In the genomic region with DNA sequence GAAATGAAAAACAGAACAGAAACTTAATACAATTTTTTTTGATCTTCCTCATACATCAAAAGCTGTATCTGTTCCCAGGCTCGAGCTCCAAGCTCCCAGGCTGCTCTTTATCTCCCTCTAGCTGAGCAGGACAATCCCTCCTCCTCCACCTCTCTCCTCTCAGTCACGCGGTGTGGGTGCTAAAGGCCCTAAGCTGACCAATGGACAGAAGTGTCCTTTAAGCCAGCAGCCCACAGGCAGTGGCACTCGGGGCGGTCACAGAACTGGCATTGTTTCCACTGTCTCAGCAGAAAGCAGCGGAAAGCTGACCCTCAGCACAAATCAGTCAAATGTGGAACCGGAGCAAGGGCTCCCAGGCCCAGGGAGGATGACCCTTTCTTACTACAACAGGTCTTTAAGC, we compare ENCODE assay signal across 8 mouse cellular contexts. TPM values are rescaled to one million over a fixed set of nuclear protein-coding genes. Genes with fewer than 3 reads are reported as not detected.
DNase-seq lines count a peak whose midpoint lies in the region; ATAC-seq and TF ChIP-seq lines count a peak whose summit lies in the region.

No protein-coding gene starts in this region.

- peaks cover 54% of the 10 kb centered on the region for H3K36me3 ChIP-seq in heart, embryonic 12.5 days
- peaks cover 50% of the 10 kb centered on the region for H3K36me3 ChIP-seq in embryonic facial prominence, embryonic 14.5 days (ENCODE audit: control insufficient read depth, insufficient read depth, low read length)
- H3K36me3 ChIP-seq in kidney, adult 2 months (ENCODE audit: control insufficient read depth, insufficient read depth, low read length) = peaks cover 3% of the 10 kb centered on the region
- peaks cover 38% of the 10 kb centered on the region for H3K36me3 ChIP-seq in forebrain, embryonic 15.5 days

- peak; percentile 57 for DNase-seq in heart, adult 8-10 months (ENCODE audit: low spot score)
- DNase-seq in embryonic facial prominence, embryonic 14.5 days (ENCODE audit: low spot score) = no peak
- DNase-seq in kidney, adult 2 months = peak; percentile 93
- DNase-seq in left cerebral cortex, postnatal 25 days (ENCODE audit: low spot score in 2 of 2) = peak; percentile 45 to 77
- DNase-seq in cerebellum, postnatal 36 days = no peak
- no peak for DNase-seq in embryo, embryonic 9.5 days (ENCODE audit: extremely low spot score)

- no peak overlapping the region for H3K4me2 ChIP-seq in heart, embryonic 12.5 days
- no peak overlapping the region for H3K4me2 ChIP-seq in embryonic facial prominence, embryonic 14.5 days (ENCODE audit: low read depth, low read length)
- H3K4me2 ChIP-seq in forebrain, embryonic 15.5 days (replicated peaks) = no peak overlapping the region

- ATAC-seq in heart, embryonic 12.5 days (ENCODE audit: insufficient number of reproducible peaks, low FRiP score) = no peak
- ATAC-seq in embryonic facial prominence, embryonic 14.5 days (ENCODE audit: low read depth) = peak; percentile 44; the same call in 1 of the 2 replicates
- no peak for ATAC-seq in forebrain, embryonic 15.5 days (replicated peaks)

- H3K9me3 ChIP-seq in heart, embryonic 12.5 days (replicated peaks) = no peaks in the 10 kb centered on the region
- H3K9me3 ChIP-seq in embryonic facial prominence, embryonic 14.5 days (ENCODE audit: control insufficient read depth, low read length) = no peaks in the 10 kb centered on the region
- H3K9me3 ChIP-seq in forebrain, embryonic 15.5 days = no peaks in the 10 kb centered on the region

- TF ChIP-seq POLR2A in kidney, adult 2 months (IDR thresholded peaks at IDR 0.05; ENCODE audit: low read depth, low read length) = no peak

- H3K9ac ChIP-seq in heart, embryonic 12.5 days = no peak overlapping the region
- no peak overlapping the region for H3K9ac ChIP-seq in embryonic facial prominence, embryonic 14.5 days (ENCODE audit: low read depth, low read length)
- H3K9ac ChIP-seq in forebrain, embryonic 15.5 days (replicated peaks) = no peak overlapping the region

- TF ChIP-seq CTCF in kidney, adult 2 months (conservative IDR thresholded peaks at IDR 0.05; ENCODE audit: insufficient read depth, insufficient read length, low read depth, low read length) = peak; percentile 44; the same call in 1 of the 2 replicates

- intact Hi-C loops in left cerebral cortex, postnatal 25 days (cut with DNase I) = no loop called here

- H3K4me1 ChIP-seq in heart, embryonic 12.5 days (replicated peaks) = 0 out of 2 replicates have a peak, but pooled peaks cover 2% of the 10 kb centered on the region
- no peaks in the 10 kb centered on the region for H3K4me1 ChIP-seq in embryonic facial prominence, embryonic 14.5 days (ENCODE audit: control insufficient read depth, insufficient read depth, low read length)
- H3K4me1 ChIP-seq in kidney, adult 2 months (ENCODE audit: control insufficient read depth, insufficient read depth, low read length) = peaks cover 10% of the 10 kb centered on the region
- H3K4me1 ChIP-seq in forebrain, embryonic 15.5 days = no peaks in the 10 kb centered on the region

- H3K27me3 ChIP-seq in heart, embryonic 12.5 days (replicated peaks) = no peaks in the 10 kb centered on the region
- no peaks in the 10 kb centered on the region for H3K27me3 ChIP-seq in embryonic facial prominence, embryonic 14.5 days (replicated peaks; ENCODE audit: control insufficient read depth, insufficient read depth, low read length)
- no peaks in the 10 kb centered on the region for H3K27me3 ChIP-seq in kidney, adult 2 months (replicated peaks; ENCODE audit: control insufficient read depth, insufficient read depth, low read length)
- H3K27me3 ChIP-seq in forebrain, embryonic 15.5 days = no peaks in the 10 kb centered on the region

- no peak overlapping the region for H3K4me3 ChIP-seq in heart, embryonic 12.5 days
- H3K4me3 ChIP-seq in embryonic facial prominence, embryonic 14.5 days (ENCODE audit: low read depth, low read length) = no peak overlapping the region
- H3K4me3 ChIP-seq in kidney, adult 2 months (ENCODE audit: insufficient read depth, low read depth, low read length) = no peak overlapping the region
- no peak overlapping the region for H3K4me3 ChIP-seq in forebrain, embryonic 15.5 days

- 57% methylated on average over 7 of the region's 7 CpGs for WGBS in heart, embryonic 12.5 days
- WGBS in embryonic facial prominence, embryonic 14.5 days = 53% methylated on average over 7 of the region's 7 CpGs
- 31% methylated on average over 7 of the region's 7 CpGs for WGBS in kidney, adult 2 months
- 62% methylated on average over 7 of the region's 7 CpGs for WGBS in forebrain, embryonic 15.5 days

- H3K27ac ChIP-seq in heart, embryonic 12.5 days (ENCODE audit: poor library complexity, severe bottlenecking) = no peak overlapping the region
- no peak overlapping the region for H3K27ac ChIP-seq in embryonic facial prominence, embryonic 14.5 days (replicated peaks; ENCODE audit: low read depth, low read length)
- H3K27ac ChIP-seq in kidney, adult 2 months (ENCODE audit: insufficient read depth, low read depth, low read length) = no peak overlapping the region
- H3K27ac ChIP-seq in forebrain, embryonic 15.5 days (replicated peaks) = no peak overlapping the region

RNA-seq across cellular contexts. Expression of gene Cfap126, which starts 15.5 kb away (rescaled TPM):
- 1 to 10 TPM in 1 of 4 experiments, under 1 TPM in 3; 0.60 to 2.0 (median 0.88) TPM for total RNA-seq in heart, adult 8-10 months (2022)
- 2.9 and 3.5 TPM in 2 replicates for polyA plus RNA-seq in heart, embryonic 12.5 days (2016; fragmentation: Nextera tagmentation; extraction: Ambion mirVana)
- polyA plus RNA-seq in embryonic facial prominence, embryonic 14.5 days (2014; fragmentation: Nextera tagmentation; extraction: Ambion mirVana) = 4.4 and 12.3 TPM in 2 replicates
- 15.6 and 16.7 TPM in 2 replicates for polyA plus RNA-seq in kidney, adult 2 months (2012; rRNA removed)
- total RNA-seq in left cerebral cortex, postnatal 25 days (2021) = under 1 TPM; 0.34 to 0.43 TPM
- polyA plus RNA-seq in forebrain, embryonic 15.5 days (2015; fragmentation: Nextera tagmentation; extraction: Ambion mirVana) = 4.0 and 10.3 TPM in 2 replicates

RNA-seq across cellular contexts. Expression of gene Sdhc, which starts 21.2 kb away (rescaled TPM):
- 1,000 to 10,000 TPM; 1,259 to 1,304 (median 1,268) TPM for total RNA-seq in heart, adult 8-10 months (2022)
- polyA plus RNA-seq in heart, embryonic 12.5 days (2016; fragmentation: Nextera tagmentation; extraction: Ambion mirVana) = 420 and 425 TPM in 2 replicates
- polyA plus RNA-seq in embryonic facial prominence, embryonic 14.5 days (2014; fragmentation: Nextera tagmentation; extraction: Ambion mirVana) = 276 and 291 TPM in 2 replicates
- 814 and 951 TPM in 2 replicates for polyA plus RNA-seq in kidney, adult 2 months (2012; rRNA removed)
- 100 to 1,000 TPM; 199 to 205 TPM for total RNA-seq in left cerebral cortex, postnatal 25 days (2021)
- 211 and 213 TPM in 2 replicates for polyA plus RNA-seq in forebrain, embryonic 15.5 days (2015; fragmentation: Nextera tagmentation; extraction: Ambion mirVana)

RNA-seq across cellular contexts. Expression of gene Mpz, which starts 21.3 kb away (rescaled TPM):
- total RNA-seq in heart, adult 8-10 months (2022) = under 1 TPM in 2 of 4 experiments, not detected in 2; 0.31 to 0.41 TPM
- polyA plus RNA-seq in heart, embryonic 12.5 days (2016; fragmentation: Nextera tagmentation; extraction: Ambion mirVana) = 0.11 and 0.15 TPM in 2 replicates
- 9.6 and 11.2 TPM in 2 replicates for polyA plus RNA-seq in embryonic facial prominence, embryonic 14.5 days (2014; fragmentation: Nextera tagmentation; extraction: Ambion mirVana)
- 3.5 and 7.7 TPM in 2 replicates for polyA plus RNA-seq in kidney, adult 2 months (2012; rRNA removed)
- total RNA-seq in left cerebral cortex, postnatal 25 days (2021) = not detected
- polyA plus RNA-seq in forebrain, embryonic 15.5 days (2015; fragmentation: Nextera tagmentation; extraction: Ambion mirVana) = 0.23 TPM in 1 of 2 replicates, not detected in the other

Comparison
In these comparisons a context has a peak if more than half of its experiments do, and no peak if none do; other contexts are left out.
1. DNase-seq: peak in heart, adult 8-10 months (single experiment), kidney, adult 2 months (single experiment) and left cerebral cortex, postnatal 25 days (2 of 2); none in embryonic facial prominence, embryonic 14.5 days (single experiment), cerebellum, postnatal 36 days (0 of 2) and embryo, embryonic 9.5 days (single experiment).